Mouse (Mus musculus): ENCODE data around the gene Olfr3.

Olfr3 gene

GRCm38 (mm10) chr2:36816932-36817331 is at the start of gene Olfr3:
Olfr3 (minus strand) TSS chr2:36817032.
- DNase-seq, result no peak

- no peak for DNase-seq
Observed at GRCm38 (mm10) chr2:36862560-36862959, 45.7 kb upstream of the Olfr3 start, which contains the start of gene Olfr351. Olfr351 (minus strand) TSS chr2:36862660.

- no peak for DNase-seq
Observed at GRCm38 (mm10) chr2:36846010-36846409, 29.2 kb upstream of the Olfr3 start, which contains the start of gene Olfr350. Olfr350 (plus strand) TSS chr2:36846310.

GRCm38 (mm10) chr2:36790238-36790637 is 26.6 kb downstream of the Olfr3 start, which contains the start of gene Olfr50:
Olfr50 (plus strand) TSS chr2:36790538.
- no peak for DNase-seq

DNA sequence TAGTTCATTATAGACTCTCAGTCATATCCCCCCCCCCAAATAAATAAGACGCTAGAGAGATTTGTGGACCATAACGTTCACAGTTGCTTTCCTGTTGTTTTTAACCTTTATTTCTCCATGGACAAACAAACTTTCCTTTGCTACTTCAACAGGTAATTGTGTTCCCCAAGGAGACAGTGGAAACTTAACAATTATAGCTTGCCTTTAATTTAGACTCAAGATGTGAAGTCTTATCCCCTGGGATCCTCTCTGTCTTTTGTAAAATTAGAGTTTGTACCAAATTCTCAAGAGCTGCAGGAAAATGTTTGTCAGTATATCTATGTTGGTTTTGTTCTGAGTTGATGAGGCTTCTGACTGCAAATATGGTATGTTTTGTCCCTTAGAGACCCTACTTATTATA is 32.9 kb downstream of the Olfr3 start, which contains the start of gene Olfr348:
Gene Olfr348, plus strand, starts transcription at position 301 of the 400 bp plus-strand sequence.
- no peak for DNase-seq

Data from right cerebral cortex, adult 18-20 months (tissue).